Mouse (Mus musculus) bone marrow macrophage, adult 2 months (primary cell): Measurements from ENCODE around the gene Scaper.

Experiments
- CTCF ChIP-seq: IDR thresholded peaks from 2 replicates; pipeline ENCODE4 v1.5.1; 2012; ENCODE audit warnings: low read depth, mild to moderate bottlenecking, low read length, moderate library complexity
- POLR2A ChIP-seq: IDR thresholded peaks from 2 replicates; pipeline ENCODE4 v1.6.1; 2012; ENCODE audit warnings: mild to moderate bottlenecking, low read depth, low read length, borderline replicate concordance

GRCm38 (mm10) chr9:55509731-55510130 lies 428.2 kb downstream of the Scaper start:
- TF ChIP-seq CTCF (no peak), POLR2A (no peak)
